Mouse (Mus musculus) adrenal gland, adult 8-10 months (tissue): ENCODE measurements around the gene Pard3. TPM values are rescaled to one million over a fixed set of nuclear protein-coding genes. Genes with fewer than 3 reads are reported as not detected.

Experiments used
- DNase-seq: peaks from one replicate; pipeline ENCODE4 v3.0.0; 2022
- total RNA-seq, 4 experiments: library from RNA; stranded (reverse); gene quantifications; 2 replicates each; pipeline ENCODE4 v1.2.4; 2022

The Pard3 gene
- total RNA-seq, 4 experiments from 2014 or later: 43.6 to 52.4 (median 45.8) TPM

DNA sequence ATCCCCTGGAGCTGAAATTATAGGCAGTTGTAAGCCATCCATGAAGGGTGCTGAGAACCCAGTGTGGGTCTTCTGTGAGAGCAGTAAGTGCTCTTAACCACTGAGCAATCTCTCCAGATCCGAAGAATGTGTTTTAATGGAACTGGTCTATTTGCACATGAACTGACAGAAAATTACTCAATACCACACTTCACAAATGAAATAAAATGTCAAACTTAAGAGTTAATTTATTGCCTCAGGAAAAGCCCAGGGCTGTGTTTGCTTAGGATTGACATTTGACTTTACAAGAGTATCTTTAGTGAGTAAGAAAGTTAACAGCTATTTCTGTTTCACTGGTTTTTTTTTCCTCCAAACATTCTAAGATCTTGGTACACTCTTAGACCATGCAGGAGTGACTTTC lies 23.7 kb downstream of the Pard3 start:
- no peak for DNase-seq

DNA sequence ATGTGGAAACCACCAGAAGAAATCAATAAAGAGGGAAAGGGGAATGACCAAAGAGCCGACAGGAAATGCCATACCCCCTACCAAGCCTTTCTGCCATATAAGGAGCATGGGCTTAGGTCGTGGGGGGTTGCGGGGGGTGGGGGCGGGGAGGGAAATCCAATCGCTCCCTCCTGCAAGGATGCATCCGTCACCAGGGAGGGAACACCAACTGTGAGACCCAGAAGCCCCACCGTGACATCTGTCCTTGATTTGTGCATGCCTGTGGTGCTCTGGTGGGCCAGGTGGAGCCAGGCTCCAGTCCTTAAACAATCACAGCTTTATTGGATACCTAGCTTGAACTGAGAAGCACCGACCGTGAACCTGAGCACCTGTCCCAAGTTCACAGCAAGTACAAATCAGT lies 24.7 kb downstream of the Pard3 start:
- DNase-seq: no peak

DNA sequence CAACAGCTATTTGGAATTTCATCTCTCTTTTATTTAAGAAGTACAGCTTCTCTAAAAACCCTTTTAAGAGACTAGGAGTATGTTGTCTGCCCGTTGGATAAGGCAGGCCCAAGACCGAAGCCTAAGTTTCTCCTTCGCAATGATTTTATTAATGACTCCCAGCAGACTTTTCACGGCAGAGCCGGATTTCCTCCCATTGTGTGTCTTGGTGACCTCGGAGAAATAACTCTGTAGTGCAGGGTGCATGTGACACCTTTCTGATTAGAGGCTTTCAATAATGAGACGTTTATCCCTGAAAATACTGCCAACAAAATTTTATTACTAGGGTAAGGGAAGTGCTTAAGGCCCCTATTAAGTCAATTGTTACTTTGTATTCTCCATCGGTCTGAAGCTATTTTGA lies 25.3 kb downstream of the Pard3 start:
- DNase-seq: no peak

DNA sequence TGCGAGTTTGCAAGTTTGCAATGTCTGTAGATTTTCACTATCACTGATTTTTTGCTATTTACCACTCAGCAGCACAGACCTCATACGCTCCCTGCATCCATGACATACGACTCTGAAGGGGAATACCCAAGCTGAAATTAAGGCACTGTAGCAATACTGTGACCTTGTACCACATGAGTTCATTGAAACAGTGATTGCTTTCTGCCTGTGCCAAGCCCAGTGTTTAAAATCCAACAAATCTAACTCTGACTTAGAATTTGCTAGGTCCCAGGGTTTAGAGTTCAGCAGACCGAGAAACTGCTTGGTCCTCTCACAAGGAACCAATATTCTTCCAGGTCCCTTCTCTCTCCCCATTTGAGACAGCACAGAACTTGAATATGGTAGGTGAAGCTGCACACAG lies 26.7 kb downstream of the Pard3 start:
- DNase-seq: no peak

DNA sequence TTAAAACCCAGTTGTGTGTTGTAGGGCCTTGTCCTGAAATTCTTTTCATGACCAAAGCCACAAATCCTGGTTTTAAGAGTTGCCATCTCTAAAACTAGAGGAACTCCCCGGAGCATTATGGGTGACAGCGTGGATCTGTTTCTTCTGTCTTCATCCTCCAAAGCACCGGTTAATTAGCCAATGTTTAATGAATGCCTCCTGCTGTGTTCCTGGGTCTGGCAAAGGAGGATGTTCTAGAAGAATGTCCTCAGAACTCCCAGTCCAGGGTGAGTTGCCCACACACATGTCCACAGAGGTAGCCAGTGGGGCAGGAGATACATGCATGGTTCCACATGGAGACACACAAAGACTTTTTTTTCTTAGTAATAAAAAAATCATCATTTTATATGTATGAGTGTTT lies 28.2 kb downstream of the Pard3 start:
- DNase-seq: no peak

DNA sequence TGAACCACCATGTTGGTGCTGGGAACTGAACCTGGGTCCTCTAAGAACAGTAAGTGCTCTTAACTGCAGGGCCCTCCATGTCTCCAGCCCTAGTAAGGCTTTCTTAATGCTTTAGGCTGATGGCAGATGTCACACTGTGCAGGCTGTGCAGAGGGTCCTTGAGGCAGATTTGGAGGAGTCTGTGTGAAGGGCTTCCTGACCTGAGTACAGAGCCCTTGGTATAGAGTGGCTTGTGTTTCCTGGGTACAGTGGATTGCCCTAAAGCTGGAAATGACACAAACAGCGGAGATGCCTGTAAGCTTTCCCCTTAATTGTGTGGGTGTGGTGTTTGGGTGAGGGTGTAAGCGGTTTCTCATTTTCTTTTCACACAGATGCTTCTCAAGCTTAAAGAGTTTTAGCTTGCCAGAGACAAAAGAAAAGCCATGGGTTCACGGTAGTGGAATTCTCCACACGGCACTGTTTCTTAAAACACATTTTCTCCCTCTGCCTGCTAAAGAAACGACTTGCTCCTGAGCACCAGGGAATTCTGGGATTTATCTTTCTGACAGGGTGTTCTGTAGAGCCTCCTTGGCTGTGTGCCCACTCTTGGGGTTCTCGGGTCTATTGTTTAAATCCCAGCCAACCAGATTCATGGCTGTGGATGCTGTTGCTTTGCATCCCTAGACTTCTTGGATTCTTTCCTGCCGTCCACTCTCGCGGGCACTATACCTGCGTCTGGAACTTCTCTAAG lies 28.9 kb downstream of the Pard3 start:
- DNase-seq: no peak

DNA sequence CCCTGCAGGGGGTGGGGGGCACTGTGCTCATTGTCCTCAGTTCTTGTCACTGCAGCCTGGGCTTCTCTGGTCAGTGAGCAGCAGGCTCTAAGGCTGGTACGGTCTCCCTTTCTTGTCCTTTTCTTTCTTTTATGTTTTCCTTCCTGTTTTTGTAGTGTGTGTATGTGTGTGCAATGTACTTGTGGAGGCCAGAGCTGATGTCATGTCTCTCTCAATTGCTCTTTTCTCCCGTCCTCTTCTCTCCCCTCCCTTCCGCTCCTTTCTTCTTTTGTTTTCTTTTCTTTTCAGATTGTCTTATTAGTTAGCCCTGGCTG lies 29.4 kb downstream of the Pard3 start:
- DNase-seq: no peak

DNA sequence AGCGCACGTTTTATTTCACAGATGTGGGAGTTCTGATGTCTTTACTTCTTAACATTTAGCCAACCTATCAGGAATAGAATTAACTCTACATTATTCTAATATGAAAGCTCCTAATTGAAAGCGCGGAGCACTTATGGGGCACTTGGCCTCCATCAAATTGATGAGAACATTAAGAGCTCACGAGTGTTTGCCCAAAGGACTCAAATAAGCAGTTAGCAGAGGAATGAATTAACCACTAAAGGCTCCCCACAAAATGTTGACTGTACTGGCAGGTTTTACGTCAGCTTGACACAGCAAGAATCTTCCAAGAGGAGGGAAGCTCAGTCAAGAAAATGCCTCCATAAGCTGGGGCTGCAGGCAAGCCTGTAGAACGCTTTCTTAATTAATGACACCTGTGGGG lies 32.1 kb downstream of the Pard3 start:
- DNase-seq: no peak

DNA sequence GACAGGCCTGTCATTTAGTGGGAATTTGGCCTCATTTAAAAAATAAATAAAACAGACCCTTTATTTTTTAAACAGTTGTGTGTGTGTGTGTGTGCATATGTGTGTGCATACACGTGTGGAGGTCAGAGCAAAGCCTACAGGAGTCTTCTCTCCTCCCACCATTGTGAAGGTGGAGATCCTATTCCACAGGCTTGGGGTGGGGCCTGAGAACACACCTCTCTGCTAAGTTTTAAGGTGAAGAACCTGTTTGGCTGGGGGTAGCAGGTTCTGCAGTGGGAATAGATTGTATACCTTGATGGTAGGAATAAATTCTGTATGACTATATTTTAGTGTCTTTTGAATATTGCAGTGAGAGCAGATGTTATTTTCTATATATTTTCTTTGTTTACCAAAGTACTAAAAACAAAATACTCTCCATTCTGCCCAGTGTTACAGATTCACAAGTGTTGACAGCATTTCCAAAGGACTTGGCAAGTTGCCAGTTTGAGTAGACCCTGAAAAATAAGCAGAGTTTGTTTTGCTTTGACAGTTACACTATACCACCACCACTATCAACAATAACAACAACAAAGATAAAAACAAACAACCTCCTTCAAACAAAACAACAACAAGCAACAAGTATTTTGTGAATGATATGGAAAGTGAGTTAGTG lies 35.9 kb downstream of the Pard3 start:
- no peak for DNase-seq

DNA sequence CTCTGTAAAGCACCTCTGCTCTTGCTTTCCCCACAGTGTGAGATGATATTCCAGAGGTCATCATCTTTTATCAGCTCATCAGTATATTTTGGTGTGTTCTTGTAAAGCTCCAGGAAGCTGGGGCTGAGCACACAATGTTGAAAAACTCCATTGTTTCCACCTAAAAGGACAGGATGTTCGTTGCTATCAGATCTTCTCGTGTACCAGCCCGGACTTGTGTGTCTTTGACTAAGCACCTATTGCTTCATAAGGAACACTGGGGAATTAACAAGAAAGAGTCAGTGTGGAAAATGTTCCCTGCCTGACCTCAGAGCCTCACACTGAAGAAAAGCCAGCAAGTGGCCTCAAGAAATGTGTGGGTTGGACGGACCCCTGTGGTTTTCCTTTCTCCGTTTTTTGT lies 39.6 kb downstream of the Pard3 start:
- no peak for DNase-seq

DNA sequence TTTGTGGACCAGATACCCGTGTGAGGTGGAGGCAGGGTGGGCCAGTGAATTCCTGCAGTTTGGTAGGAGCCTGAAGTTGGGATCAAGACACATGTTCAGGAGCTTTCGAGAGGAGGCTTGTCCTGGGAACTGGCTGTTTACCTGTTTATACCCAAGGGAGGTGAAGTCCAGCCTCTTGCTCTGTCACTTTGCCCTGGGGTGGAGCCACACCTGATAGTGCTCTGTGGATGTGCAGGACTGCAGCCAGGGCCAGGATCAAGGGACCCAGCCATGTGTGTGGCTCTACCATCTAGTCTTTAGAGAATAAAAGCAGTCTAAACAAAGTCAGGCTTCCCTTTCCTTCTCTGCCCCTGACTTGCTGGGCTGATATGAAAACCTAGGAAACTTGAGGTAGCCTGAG lies 40.9 kb downstream of the Pard3 start:
- DNase-seq: no peak

DNA sequence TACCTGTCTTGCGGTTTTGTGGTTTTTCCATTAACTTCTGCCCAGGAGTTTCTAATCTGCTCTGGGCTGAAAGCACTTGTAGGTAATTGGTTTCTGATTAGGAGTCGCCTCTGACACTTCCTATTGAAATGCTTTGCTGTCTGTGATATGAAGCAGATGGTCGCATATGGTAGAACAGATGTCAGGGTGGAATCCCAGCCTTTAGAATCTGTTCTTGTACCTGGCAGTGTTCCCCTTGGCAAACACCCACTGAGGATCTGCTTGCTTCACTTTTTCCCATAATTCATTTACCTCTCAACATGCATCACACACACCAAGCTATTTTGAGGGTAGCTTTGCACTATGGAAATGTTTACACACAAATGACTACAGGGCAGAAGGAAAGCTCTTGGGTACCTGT lies 44.2 kb downstream of the Pard3 start:
- no peak for DNase-seq

DNA sequence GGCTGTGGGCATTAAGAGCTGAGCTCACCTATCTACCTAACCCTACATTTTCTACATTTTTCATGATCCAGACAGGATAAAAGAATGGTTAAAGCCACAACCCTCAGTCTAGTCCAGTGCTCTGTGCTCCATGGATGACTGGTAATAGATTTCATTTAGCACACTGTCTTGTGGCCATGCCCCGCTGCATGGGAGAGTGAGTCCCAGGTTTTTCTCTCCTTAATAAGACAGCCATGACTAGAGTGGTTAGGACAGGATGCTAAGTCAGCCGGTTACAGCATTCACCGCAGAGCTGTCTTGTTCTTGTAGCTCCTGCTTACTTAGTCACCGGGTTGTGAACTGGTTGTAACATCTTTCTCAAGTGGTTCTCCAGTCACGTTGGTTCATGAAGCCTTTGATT lies 49.5 kb downstream of the Pard3 start:
- no peak for DNase-seq

DNA sequence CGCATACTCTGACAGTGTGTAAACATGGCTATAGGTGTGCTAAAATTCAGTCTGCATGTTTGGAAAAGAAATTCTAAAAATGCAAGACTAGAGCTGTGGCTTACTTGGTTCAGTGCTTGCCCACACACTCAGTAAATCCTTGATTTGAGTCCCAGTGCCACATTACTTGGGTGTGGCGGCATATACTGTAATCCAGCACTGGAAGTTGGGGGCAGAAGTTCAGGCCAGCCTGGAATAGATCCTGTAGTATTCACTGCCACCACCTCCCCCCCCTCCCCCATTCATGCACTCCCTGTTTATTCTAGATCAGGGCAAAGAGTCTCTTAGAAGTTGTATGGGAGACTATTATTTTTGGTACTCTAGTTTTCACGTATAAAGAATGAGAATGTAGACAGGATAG lies 52.1 kb downstream of the Pard3 start:
- no peak for DNase-seq

DNA sequence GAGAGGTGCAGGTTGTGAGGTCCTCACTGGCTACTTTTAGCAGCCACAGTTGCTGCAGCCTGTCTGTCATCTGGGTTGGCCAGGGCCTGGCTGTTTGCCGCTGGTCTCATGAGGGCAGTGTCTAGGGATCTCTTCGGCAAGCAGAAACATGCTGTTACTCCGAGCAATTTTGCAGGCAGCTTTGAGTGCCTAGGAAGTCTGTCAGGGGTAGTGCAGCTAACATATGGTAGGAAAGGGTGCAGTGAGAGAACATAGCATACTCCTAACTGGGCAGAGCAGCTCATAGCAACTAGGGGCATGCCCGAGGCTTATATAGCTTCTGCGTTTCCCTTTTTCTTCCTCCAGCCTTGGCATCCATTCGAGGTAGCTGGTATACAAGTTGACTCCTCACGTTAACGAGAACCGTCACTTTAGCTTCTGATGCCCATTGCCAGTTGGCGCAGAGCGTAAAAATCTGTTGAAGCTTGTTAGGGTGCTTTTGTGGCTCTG lies 54.7 kb downstream of the Pard3 start:
- DNase-seq: no peak

DNA sequence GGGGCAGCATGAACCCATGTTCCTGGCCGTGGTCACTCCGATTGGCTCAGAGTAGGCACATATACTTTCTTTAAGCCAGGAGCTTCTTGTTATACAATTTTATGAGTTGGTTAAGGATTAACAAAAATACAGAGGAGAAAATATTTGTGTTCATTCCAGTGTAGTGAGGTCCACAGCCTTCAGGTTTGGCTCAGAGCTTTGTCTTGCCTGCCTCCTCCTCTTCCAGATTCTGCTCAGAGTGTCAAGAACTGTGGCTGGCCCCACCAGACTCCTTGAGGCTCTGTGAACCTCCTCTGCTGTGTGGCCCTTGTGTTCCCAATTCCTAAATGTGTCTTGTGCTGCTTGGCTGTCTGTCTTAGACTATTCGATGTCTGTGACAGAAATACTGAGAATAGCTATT lies 59.7 kb downstream of the Pard3 start:
- no peak for DNase-seq

DNA sequence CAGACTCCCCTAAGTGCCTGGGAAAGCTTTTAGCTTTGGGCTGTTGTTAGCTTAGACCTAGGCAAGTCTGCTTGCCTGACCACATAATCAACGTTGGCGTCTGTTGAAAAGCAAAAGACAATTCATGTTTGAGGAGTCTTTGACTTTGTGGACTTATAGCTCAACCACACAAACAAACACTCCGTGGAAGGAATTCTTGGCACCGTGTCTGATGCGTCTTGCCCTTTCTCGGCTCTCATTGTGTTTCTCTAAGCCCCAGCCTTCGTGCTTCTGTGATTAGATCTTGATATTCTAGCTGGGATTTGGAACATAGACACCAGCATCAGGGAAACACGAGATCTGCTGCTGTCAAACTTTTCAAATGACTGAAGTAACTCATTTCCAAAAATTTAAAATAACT lies 61.1 kb downstream of the Pard3 start:
- DNase-seq: no peak

DNA sequence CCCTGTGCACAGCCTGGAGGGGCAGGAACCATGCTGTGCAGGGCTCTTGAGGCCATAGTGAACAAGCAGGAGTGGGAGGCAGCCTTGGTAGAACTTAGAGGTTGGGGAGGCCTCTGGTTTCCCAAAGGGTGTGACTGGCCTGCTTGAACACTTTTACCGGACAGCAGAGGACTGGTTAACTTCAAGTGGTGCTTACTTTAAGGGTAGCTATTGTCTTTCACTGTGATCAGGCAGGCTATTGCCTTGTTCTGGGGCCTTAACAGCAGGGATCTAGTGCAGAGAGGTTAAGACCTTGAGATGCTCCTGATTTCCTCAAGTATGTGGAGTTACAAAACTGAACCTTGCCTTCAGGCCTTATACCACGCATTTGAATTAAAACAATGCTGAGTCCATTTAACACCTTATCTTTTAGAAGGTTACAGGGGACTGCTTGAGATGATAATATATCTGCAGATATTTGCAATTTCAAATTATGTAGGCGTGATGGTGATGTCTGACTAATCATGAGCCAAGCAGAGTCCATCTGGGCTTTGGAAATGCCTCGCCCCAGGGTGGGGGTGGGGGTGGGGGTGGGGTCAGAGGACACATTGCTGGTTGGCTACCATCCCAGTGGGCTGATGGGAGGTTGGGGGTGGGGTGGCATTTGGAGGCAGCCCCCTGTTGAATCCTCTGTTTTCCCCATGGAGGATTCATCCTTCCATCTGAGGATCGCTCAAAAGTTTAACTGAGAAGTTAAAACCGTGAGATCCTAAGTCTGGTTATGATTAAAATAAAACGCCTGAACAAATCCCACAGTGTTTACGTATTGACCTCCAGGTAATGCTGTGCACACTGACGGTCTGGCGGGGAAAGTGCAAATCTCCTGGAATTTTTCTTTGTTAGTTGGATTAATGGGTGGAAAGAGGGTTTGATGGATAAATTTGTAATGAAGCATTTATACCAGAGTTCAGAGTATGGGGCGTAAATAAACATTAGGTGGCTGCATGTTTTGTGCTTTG lies 62.3 kb downstream of the Pard3 start:
- DNase-seq: no peak

DNA sequence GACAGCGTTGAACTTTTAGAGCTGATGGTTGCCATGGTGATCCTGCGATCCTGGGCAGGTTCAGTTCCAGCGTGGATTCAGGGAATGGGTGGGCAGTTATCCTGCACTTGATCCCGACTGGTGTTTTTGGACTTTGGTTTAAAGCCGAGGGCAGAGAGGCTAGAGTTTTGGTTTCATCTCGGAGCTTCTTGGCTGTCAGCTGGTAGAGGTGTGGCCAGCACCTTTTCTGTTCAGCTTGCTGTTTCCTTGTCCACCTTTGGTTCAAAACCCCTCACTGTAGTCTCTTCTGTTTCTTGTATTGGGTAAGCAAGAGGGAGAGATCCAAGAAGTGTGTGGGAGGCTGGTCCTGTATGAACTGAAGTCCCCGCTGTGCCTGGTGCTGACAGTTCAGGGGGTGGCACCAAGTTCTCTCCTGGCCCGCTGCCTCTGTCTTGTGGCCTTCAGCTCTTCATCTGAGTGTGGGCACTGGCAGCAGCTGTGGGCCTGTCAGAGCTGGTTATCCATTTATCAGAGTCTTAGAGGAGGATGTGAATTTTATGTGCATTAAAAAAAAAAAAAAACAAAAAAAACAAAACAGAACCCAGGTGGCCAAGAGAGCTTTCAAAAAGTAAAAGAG lies 65.2 kb downstream of the Pard3 start:
- peak; percentile 46 for DNase-seq

DNA sequence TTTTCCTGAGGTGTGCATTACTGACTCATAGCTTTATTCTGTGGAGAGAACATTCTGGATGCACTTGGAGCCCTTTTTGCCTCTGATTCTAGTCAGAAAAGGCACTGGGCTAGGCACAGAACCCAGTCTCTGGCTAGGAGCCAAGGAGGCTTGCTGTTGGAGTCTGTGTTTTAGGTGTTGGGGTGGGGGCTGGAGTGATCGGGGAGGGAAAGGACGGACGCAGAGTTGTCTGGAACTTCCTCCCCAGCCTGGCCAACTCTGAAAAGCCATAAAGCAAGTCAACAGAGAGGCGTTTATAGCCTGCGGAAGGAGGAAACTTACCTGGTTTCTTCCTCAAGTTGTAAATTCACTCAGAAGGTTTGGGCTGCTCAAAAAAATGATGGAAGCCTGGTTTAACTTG lies 70.6 kb downstream of the Pard3 start:
- DNase-seq: no peak

DNA sequence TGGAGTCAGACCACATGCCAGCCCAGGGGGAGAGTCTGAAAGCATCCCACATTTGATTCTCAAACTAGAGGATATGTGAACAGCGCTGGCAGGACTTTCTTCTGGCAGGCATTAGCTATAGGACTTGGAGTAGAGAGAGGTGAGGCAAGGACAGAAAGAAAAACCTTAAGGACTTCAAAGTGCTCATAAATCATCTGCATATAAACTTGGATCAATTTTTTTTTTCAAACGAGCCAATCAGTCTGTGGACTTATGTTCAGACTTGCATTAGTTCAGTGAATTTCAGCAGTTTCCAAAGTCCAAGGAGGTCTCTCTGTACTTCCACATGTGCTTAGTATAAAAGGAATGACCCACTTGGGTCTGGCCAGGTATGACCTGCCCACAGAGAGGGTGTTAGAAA lies 72.5 kb downstream of the Pard3 start:
- DNase-seq: no peak

DNA sequence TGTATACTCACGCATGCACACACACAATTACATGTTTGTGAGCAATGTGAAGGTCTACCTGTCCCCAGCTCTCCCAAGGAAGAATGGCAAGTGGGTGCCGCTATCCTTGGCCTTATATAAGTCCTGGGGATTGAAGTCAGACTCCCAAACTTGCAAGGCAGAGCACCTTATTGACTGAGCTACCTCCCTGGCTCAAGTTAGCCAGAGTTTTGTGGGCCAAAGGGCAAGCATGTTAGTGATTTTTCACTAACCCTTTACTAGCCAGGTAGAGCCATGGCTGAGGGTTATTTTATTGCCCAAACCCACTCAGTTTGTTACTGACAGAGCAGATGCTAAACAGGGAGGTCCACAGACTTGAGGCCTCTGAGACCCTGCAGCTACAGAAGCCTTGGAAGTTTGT lies 73.1 kb downstream of the Pard3 start:
- no peak for DNase-seq

DNA sequence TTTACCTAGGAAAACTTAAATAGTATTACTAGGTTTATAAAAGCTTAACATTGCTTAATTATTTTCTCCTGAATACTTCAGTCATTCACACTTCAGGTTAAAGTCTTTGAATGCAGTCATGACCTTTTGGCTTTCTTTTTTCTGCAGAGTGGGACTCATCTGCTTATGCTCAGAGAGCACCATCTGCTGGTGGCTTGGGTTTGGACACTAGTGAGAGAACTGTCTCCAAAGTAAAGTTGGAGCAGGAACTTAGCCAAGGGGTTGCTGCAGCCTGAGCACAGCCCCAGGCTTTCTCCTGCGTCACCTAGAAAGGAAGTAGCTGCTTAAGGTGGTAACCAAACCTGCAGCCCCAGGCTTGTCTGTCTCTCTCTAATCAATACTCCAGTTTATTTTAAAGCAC lies 75.5 kb downstream of the Pard3 start:
- DNase-seq: peak; percentile 56
